Mouse (Mus musculus): ENCODE results near the gene 4931414P19Rik.

- no peak for TF ChIP-seq MXI1 (IDR thresholded peaks at IDR 0.05; ENCODE audit: low read depth, low read length)
- TF ChIP-seq POLR2A (IDR thresholded peaks at IDR 0.05; ENCODE audit: low read depth, low read length), result no peak
- no peak for TF ChIP-seq PAX5 (IDR thresholded peaks at IDR 0.05; ENCODE audit: low read length)
- TF ChIP-seq ELF1 (IDR thresholded peaks at IDR 0.05; ENCODE audit: low read depth, low read length), result no peak
- TF ChIP-seq CHD2 (IDR thresholded peaks at IDR 0.05; ENCODE audit: low read length), result no peak
Observed at GRCm38 (mm10) chr14:54603686-54604085, 2.1 kb downstream of the 4931414P19Rik start.
